Mouse (Mus musculus) intestine, embryonic 16.5 days (tissue): Measurements from ENCODE around the gene Rccd1. TPM values are rescaled to one million over a fixed set of nuclear protein-coding genes. Genes with fewer than 3 reads are reported as not detected.

Experiments used
- ATAC-seq: fragments of 200-750 bp; cut with Nextera tagmentation; 2 replicates; pipeline ENCODE4 v1.8.0; 2017; ENCODE audit warnings: moderate TSS enrichment, moderate library complexity
- H3K27ac ChIP-seq: fragments of 300-500 bp; sonication (generic); 2 replicates; pipeline ENCODE4 v1.5.1; 2014; ENCODE audit warnings: mild to moderate bottlenecking, low read length
- H3K27me3 ChIP-seq: fragments of 300-500 bp; sonication (generic); replicated peaks from 2 replicates; pipeline ENCODE4 v1.6.1; 2014; ENCODE audit warnings: low read length, control low read depth, mixed read lengths; ENCODE audit not compliant: control insufficient read depth, insufficient read depth
- H3K36me3 ChIP-seq: fragments of 300-500 bp; sonication (generic); 2 replicates; pipeline ENCODE4 v1.6.1; 2014; ENCODE audit warnings: low read length, control low read depth; ENCODE audit not compliant: control insufficient read depth, insufficient read depth
- H3K4me1 ChIP-seq: fragments of 300-500 bp; sonication (generic); 2 replicates; pipeline ENCODE4 v1.6.1; 2014; ENCODE audit warnings: low read length, control low read depth, mixed read lengths; ENCODE audit not compliant: control insufficient read depth, insufficient read depth
- H3K4me2 ChIP-seq: fragments of 300-500 bp; sonication (generic); 2 replicates; pipeline ENCODE4 v1.6.1; 2014; ENCODE audit warnings: low read depth, low read length, control low read depth
- H3K4me3 ChIP-seq: fragments of 300-500 bp; sonication (generic); 2 replicates; pipeline ENCODE4 v1.5.1; 2014; ENCODE audit warnings: mild to moderate bottlenecking, low read length
- H3K9ac ChIP-seq: fragments of 300-500 bp; sonication (generic); 2 replicates; pipeline ENCODE4 v1.6.1; 2014; ENCODE audit warnings: low read depth, low read length
- H3K9me3 ChIP-seq: fragments of 300-500 bp; sonication (generic); 2 replicates; pipeline ENCODE4 v1.6.1; 2016; ENCODE audit warnings: low read length, control low read depth; ENCODE audit not compliant: control insufficient read depth
- WGBS: fragments of 180-500 bp; shearing (Covaris S2); extraction: QIAGEN DNeasy Blood & Tissue Kit; methylation state at CpG from one replicate; pipeline ENCODE4 v1.1.7; 2014; 5-methylcytosine and 5-hydroxymethylcytosine counted together
- polyA plus RNA-seq: library from polyadenylated mRNA; unstranded; fragments of >200 nt; fragmentation: Nextera tagmentation; extraction: Ambion mirVana; gene quantifications from 2 replicates; pipeline ENCODE4 v1.2.1, GENCODE M21; 2015

The Rccd1 gene
- polyA plus RNA-seq, 1 experiment from 2014 or later: 7.9 TPM

GRCm38 (mm10) chr7:80244851-80245250, 79.4 kb downstream of the Rccd1 start:
- Histone ChIP-seq H3K9ac (no peak overlapping the region), H3K4me3 (no peak overlapping the region), H3K4me2 (no peak overlapping the region), H3K36me3 (no peaks in the 10 kb centered on the region), H3K27ac (no peak overlapping the region), H3K9me3 (no peaks in the 10 kb centered on the region), H3K27me3 (no peaks in the 10 kb centered on the region), H3K4me1 (no peaks in the 10 kb centered on the region)
- no peak for ATAC-seq
- WGBS: 95% methylated on average over 4 of the region's 4 CpGs

Other genes starting within 250 kb of the Rccd1 start
- gene Idh2, start 209.1 kb downstream of the Rccd1 start, polyA plus RNA-seq: 540 and 585 TPM in 2 replicates
- 14.9 and 16.3 TPM in 2 replicates for gene Sema4b, start 137.6 kb downstream of the Rccd1 start, polyA plus RNA-seq
- 285 and 306 TPM in 2 replicates for gene Cib1, start 91.6 kb downstream of the Rccd1 start, polyA plus RNA-seq
- 7.6 and 8.1 TPM in 2 replicates for gene Gdpgp1, start 91.6 kb downstream of the Rccd1 start, polyA plus RNA-seq
- 0.56 and 0.69 TPM in 2 replicates for gene Ttll13, start 78.1 kb downstream of the Rccd1 start, polyA plus RNA-seq
- gene Ngrn, start 63.2 kb downstream of the Rccd1 start, polyA plus RNA-seq: 52.0 and 57.8 TPM in 2 replicates
- gene Vps33b, start 54.8 kb downstream of the Rccd1 start, polyA plus RNA-seq: 15.9 and 16.1 TPM in 2 replicates
- 101 and 102 TPM in 2 replicates for gene Prc1, start 30.0 kb downstream of the Rccd1 start, polyA plus RNA-seq
- gene Unc45a, start 16.6 kb upstream of the Rccd1 start, polyA plus RNA-seq: 35.0 and 38.5 TPM in 2 replicates
- 15.1 and 18.7 TPM in 2 replicates for gene Hddc3, start 18.6 kb upstream of the Rccd1 start, polyA plus RNA-seq
- 8.0 and 10.0 TPM in 2 replicates for gene Man2a2, start 46.9 kb upstream of the Rccd1 start, polyA plus RNA-seq
- 10.9 and 11.6 TPM in 2 replicates for gene Fes, start 63.5 kb upstream of the Rccd1 start, polyA plus RNA-seq
- gene Furin, start 81.0 kb upstream of the Rccd1 start, polyA plus RNA-seq: 7.8 and 9.7 TPM in 2 replicates
- 11.7 and 12.8 TPM in 2 replicates for gene Blm, start 210.7 kb upstream of the Rccd1 start, polyA plus RNA-seq